Mouse (Mus musculus) C2C12 (cell line): ENCODE results near the gene Rps19.

Experiments used
- CEBPB ChIP-seq: IDR thresholded peaks from one replicate; pipeline ENCODE4 v1.6.1; 2011; ENCODE audit warnings: low read depth, mild to moderate bottlenecking, control low read depth, moderate library complexity
- CTCF ChIP-seq: IDR thresholded peaks from one replicate; pipeline ENCODE4 v1.5.1; 2011; ENCODE audit not compliant: control insufficient read depth, insufficient read depth, insufficient read length
- MAX ChIP-seq: IDR thresholded peaks from one replicate; pipeline ENCODE4 v1.6.1; 2011; ENCODE audit warnings: mild to moderate bottlenecking, control low read depth
- MYOD1 ChIP-seq: IDR thresholded peaks from one replicate; pipeline ENCODE4 v1.6.1; 2011; ENCODE audit warnings: low read depth; ENCODE audit not compliant: control insufficient read depth, insufficient read length
- MYOG ChIP-seq: IDR thresholded peaks from one replicate; pipeline ENCODE4 v1.6.1; 2011; ENCODE audit not compliant: control insufficient read depth, insufficient read length; ENCODE audit errors: extremely low read depth
- USF1 ChIP-seq: IDR thresholded peaks from one replicate; pipeline ENCODE4 v1.6.1; 2011; ENCODE audit warnings: low read depth, mild to moderate bottlenecking, control low read depth, moderate library complexity

DNA sequence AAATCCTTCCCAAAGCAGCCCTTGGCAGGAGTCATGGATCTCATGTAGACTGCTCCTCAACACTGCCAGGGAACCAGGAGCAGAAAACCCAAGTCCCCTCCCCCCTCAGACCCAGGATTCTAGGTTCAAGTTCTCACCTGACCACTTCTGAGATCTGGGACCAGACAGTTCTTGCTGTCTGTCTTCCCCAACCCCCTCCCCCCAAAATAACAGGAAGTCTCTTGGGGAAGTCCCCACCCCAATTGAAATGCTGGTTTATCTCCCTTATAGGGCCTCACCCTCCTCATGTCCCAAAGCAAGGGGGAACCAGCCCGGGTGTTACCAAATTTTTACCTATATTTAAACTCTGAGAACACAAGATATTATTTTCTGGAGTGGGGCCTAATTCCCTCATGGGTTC lies 17.7 kb downstream of the Rps19 start:
- TF ChIP-seq CTCF (no peak), MYOD1 (no peak), MYOG (no peak), USF1 (no peak), MAX (no peak), CEBPB (no peak)
